Mouse (Mus musculus): Measurements from ENCODE around the gene Ephx4. TPM values are rescaled to one million over a fixed set of nuclear protein-coding genes. Genes with fewer than 3 reads are reported as not detected.

Ephx4 gene
- polyA plus RNA-seq, 1 experiment from 2014 or later, result 8.0 TPM

GRCm38 (mm10) chr5:107441881-107442280 is 39.3 kb downstream of the Ephx4 start:
- H3K4me1 ChIP-seq (replicated peaks; ENCODE audit: control insufficient read depth, insufficient read depth, low read length), result peaks cover 6% of the 10 kb centered on the region
- H3K9ac ChIP-seq (replicated peaks; ENCODE audit: low read depth, low read length), result no peak overlapping the region
- H3K36me3 ChIP-seq (ENCODE audit: control insufficient read depth, insufficient read depth), result no peaks in the 10 kb centered on the region
- WGBS, result 79% methylated on average over 5 of the region's 5 CpGs
- no peak overlapping the region for H3K4me2 ChIP-seq (ENCODE audit: low read length)
- H3K4me3 ChIP-seq (replicated peaks; ENCODE audit: low read length), result no peak overlapping the region
- no peaks in the 10 kb centered on the region for H3K9me3 ChIP-seq (ENCODE audit: control insufficient read depth, low read length)
- no peaks in the 10 kb centered on the region for H3K27me3 ChIP-seq (replicated peaks; ENCODE audit: control insufficient read depth, insufficient read depth, low read length)
- ATAC-seq, result no peak
- H3K27ac ChIP-seq (ENCODE audit: low read length), result no peak overlapping the region

DNA sequence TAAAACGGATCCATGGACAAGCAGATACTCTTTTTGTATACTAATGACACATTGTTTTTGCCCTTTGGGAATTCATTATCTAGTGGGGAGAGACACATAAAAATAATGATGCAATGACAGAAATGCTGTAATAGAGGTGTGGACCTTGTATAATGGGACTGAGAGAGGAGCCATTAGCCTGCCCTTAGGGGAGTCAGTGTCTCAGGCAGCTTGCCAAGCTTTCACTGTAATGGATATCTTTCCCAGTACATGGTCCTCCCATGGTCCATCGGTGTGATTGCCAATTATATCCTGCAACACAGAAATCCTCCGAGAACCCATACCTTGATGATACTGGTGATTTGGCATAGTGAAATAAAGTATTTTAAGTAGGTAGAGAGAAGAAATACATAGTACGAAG is 41.7 kb downstream of the Ephx4 start:
- no peak overlapping the region for H3K4me2 ChIP-seq (ENCODE audit: low read length)
- no peak overlapping the region for H3K9ac ChIP-seq (replicated peaks; ENCODE audit: low read depth, low read length)
- 74% methylated on average over 4 of the region's 4 CpGs for WGBS
- no peaks in the 10 kb centered on the region for H3K36me3 ChIP-seq (ENCODE audit: control insufficient read depth, insufficient read depth)
- no peak overlapping the region for H3K4me3 ChIP-seq (replicated peaks; ENCODE audit: low read length)
- no peak for ATAC-seq
- H3K27ac ChIP-seq (ENCODE audit: low read length), result no peak overlapping the region
- no peaks in the 10 kb centered on the region for H3K27me3 ChIP-seq (replicated peaks; ENCODE audit: control insufficient read depth, insufficient read depth, low read length)
- no peaks in the 10 kb centered on the region for H3K9me3 ChIP-seq (ENCODE audit: control insufficient read depth, low read length)
- no peaks in the 10 kb centered on the region for H3K4me1 ChIP-seq (replicated peaks; ENCODE audit: control insufficient read depth, insufficient read depth, low read length)

DNA sequence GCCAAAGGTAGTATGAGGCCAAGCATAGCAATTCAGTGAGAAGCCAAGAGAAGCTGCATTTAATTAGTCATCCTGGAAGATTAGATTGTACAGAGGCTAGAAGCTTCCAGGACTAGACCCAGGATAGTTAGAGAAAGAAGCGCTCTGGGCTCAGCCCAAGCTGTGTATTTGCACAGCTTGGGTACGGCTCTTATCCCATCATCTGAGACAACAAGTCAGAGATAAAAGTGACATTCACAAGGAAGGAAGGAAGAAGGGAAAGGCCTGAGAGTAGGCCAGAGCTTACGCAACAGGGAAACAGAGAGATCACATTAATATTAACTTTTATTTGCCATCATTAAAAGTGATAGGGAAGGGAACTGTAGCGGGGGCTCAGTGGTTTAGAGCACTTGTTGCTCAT is 45.4 kb downstream of the Ephx4 start:
- no peak overlapping the region for H3K9ac ChIP-seq (replicated peaks; ENCODE audit: low read depth, low read length)
- no peaks in the 10 kb centered on the region for H3K9me3 ChIP-seq (ENCODE audit: control insufficient read depth, low read length)
- no peaks in the 10 kb centered on the region for H3K4me1 ChIP-seq (replicated peaks; ENCODE audit: control insufficient read depth, insufficient read depth, low read length)
- H3K27me3 ChIP-seq (replicated peaks; ENCODE audit: control insufficient read depth, insufficient read depth, low read length), result no peaks in the 10 kb centered on the region
- 0 out of 2 replicates have a peak, but pooled peaks have one; percentile 38 for ATAC-seq
- no peak overlapping the region for H3K27ac ChIP-seq (ENCODE audit: low read length)
- no peak overlapping the region for H3K4me2 ChIP-seq (ENCODE audit: low read length)
- 80% methylated on average over 4 of the region's 4 CpGs for WGBS
- no peaks in the 10 kb centered on the region for H3K36me3 ChIP-seq (ENCODE audit: control insufficient read depth, insufficient read depth)
- H3K4me3 ChIP-seq (replicated peaks; ENCODE audit: low read length), result no peak overlapping the region

DNA sequence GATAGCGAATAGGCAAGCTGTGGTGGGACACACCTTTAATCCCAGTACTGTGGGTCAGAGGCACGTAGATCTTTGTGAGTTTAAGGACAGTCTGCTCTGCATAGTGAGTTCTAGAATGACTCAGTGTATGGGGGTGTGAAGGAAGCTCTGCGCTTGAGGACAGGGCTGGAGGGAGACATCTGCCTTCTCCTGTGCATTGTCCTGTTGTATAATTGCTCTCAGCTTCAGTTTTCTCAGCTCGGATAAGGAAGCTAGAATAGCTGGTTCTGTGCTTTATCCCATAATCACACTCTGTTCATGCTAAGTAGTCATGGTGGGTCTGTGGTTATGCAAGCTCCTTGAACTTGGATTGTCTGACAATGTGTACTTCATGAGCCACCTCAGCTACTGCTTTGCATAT is 46.2 kb downstream of the Ephx4 start:
- H3K36me3 ChIP-seq (ENCODE audit: control insufficient read depth, insufficient read depth), result no peaks in the 10 kb centered on the region
- 96% methylated on average over 4 of the region's 4 CpGs for WGBS
- H3K9me3 ChIP-seq (ENCODE audit: control insufficient read depth, low read length), result no peaks in the 10 kb centered on the region
- no peaks in the 10 kb centered on the region for H3K4me1 ChIP-seq (replicated peaks; ENCODE audit: control insufficient read depth, insufficient read depth, low read length)
- no peak overlapping the region for H3K4me3 ChIP-seq (replicated peaks; ENCODE audit: low read length)
- no peak overlapping the region for H3K9ac ChIP-seq (replicated peaks; ENCODE audit: low read depth, low read length)
- no peak overlapping the region for H3K27ac ChIP-seq (ENCODE audit: low read length)
- H3K4me2 ChIP-seq (ENCODE audit: low read length), result no peak overlapping the region
- ATAC-seq, result no peak
- H3K27me3 ChIP-seq (replicated peaks; ENCODE audit: control insufficient read depth, insufficient read depth, low read length), result no peaks in the 10 kb centered on the region

DNA sequence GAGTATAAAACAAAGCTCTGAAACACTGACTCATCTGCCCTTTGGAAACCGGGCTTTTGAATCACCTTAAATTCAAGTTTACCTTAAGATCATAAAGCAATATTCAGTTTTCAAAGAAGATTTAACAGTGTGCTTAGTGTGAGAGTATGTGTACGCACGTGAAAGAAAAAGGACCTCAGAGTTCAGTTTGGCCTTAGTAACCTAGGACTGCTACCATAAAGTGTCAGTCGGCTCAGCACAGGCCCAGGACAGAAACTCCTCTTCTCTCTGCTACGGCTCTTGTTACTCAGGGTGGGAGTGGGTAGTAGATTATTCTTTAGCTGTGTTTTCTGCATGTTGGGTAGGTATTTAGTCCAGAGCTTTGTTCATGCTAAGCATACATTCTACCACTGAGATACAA is 47.1 kb downstream of the Ephx4 start:
- Histone ChIP-seq H3K4me3 (replicated peaks; ENCODE audit: low read length) (no peak overlapping the region), H3K9me3 (ENCODE audit: control insufficient read depth, low read length) (no peaks in the 10 kb centered on the region), H3K9ac (replicated peaks; ENCODE audit: low read depth, low read length) (no peak overlapping the region), H3K36me3 (ENCODE audit: control insufficient read depth, insufficient read depth) (no peaks in the 10 kb centered on the region), H3K4me1 (replicated peaks; ENCODE audit: control insufficient read depth, insufficient read depth, low read length) (no peaks in the 10 kb centered on the region), H3K4me2 (ENCODE audit: low read length) (no peak overlapping the region), H3K27me3 (replicated peaks; ENCODE audit: control insufficient read depth, insufficient read depth, low read length) (no peaks in the 10 kb centered on the region), H3K27ac (ENCODE audit: low read length) (no peak overlapping the region)
- 88% methylated on average over 5 of the region's 5 CpGs for WGBS
- no peak for ATAC-seq

- ATAC-seq, result no peak
Observed at GRCm38 (mm10) chr5:107450299-107450698, 47.8 kb downstream of the Ephx4 start.

DNA sequence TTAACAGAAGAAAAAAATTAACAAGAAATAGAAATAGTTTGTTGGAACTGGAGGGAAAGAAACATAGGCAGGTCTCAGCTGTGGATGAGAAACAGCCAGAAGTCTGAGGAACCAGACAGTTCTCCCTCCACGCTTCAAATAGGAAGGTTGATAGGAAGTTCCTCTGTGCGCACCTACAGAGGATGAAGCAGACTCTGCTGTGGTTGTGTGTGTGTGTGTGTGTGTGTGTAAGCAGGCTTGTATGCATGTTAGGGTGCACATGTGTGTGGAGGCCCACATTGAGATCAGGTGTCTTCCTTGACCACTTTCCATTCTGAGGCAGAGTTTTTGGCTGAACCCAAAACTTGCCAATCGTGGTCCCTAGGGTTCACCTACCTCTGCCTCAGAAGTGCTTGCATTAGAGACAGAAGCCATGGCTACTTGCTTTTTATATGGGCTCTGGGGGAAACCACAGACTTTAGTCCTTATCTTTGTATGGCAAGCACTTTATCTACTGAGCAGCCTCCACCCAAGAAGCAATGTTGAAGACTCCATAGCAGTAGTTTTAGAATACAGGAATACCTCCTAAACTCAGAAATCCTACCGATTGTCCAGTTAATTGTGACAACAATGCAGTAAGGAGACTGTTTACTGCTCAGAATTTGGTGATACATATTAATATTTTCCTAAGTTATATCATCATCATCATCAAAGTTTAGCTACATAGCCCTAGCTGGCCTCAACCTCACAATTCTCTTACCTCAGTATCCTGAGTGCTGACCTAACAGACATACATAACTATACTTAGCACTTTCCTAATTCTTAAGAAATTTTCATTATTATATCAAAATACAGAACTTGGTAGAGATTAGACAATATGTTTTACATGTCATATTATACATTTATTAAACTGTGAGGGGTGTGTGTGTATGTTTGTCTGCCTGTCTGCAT is 59.9 kb downstream of the Ephx4 start:
- H3K27ac ChIP-seq (ENCODE audit: low read length), result no peak overlapping the region
- H3K36me3 ChIP-seq (ENCODE audit: control insufficient read depth, insufficient read depth), result no peaks in the 10 kb centered on the region
- no peak overlapping the region for H3K4me2 ChIP-seq (ENCODE audit: low read length)
- H3K4me3 ChIP-seq (replicated peaks; ENCODE audit: low read length), result no peak overlapping the region
- H3K9ac ChIP-seq (replicated peaks; ENCODE audit: low read depth, low read length), result no peak overlapping the region
- H3K4me1 ChIP-seq (replicated peaks; ENCODE audit: control insufficient read depth, insufficient read depth, low read length), result no peaks in the 10 kb centered on the region
- no peak for ATAC-seq
- H3K27me3 ChIP-seq (replicated peaks; ENCODE audit: control insufficient read depth, insufficient read depth, low read length), result no peaks in the 10 kb centered on the region
- 93% methylated on average over 4 of the region's 4 CpGs for WGBS
- no peaks in the 10 kb centered on the region for H3K9me3 ChIP-seq (ENCODE audit: control insufficient read depth, low read length)

More at GRCm38 (mm10) chr5:107450299-107450698, 47.8 kb downstream of the Ephx4 start:
- H3K27me3 ChIP-seq (replicated peaks; ENCODE audit: control insufficient read depth, insufficient read depth, low read length), result no peaks in the 10 kb centered on the region
- H3K27ac ChIP-seq (ENCODE audit: low read length), result no peak overlapping the region
- WGBS, result 92% methylated on average over 5 of the region's 5 CpGs
- no peak overlapping the region for H3K4me2 ChIP-seq (ENCODE audit: low read length)
- no peaks in the 10 kb centered on the region for H3K36me3 ChIP-seq (ENCODE audit: control insufficient read depth, insufficient read depth)
- no peaks in the 10 kb centered on the region for H3K9me3 ChIP-seq (ENCODE audit: control insufficient read depth, low read length)
- no peaks in the 10 kb centered on the region for H3K4me1 ChIP-seq (replicated peaks; ENCODE audit: control insufficient read depth, insufficient read depth, low read length)
- H3K4me3 ChIP-seq (replicated peaks; ENCODE audit: low read length), result no peak overlapping the region
- H3K9ac ChIP-seq (replicated peaks; ENCODE audit: low read depth, low read length), result no peak overlapping the region

DNA sequence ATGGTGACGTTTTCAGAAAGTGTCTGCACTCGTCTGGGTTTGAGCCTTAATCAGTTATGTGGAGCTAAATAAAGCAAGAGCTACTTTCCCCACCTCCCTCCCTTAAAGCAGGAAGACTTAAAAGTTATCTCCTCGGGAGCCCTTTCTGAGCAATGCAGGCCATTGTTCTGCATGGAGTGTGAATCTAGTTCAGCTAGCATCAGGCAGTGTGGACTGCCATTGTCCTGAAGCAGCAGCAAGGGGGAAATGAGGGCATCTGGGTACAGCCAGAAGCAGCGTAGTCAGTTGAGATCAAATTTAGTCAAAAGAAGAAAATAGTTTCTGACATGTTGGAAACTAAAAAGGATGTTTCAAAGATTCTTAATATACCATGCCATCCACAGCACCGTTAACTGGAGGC is 64.0 kb downstream of the Ephx4 start:
- Histone ChIP-seq H3K4me2 (ENCODE audit: low read length) (no peak overlapping the region), H3K36me3 (ENCODE audit: control insufficient read depth, insufficient read depth) (no peaks in the 10 kb centered on the region), H3K9ac (replicated peaks; ENCODE audit: low read depth, low read length) (no peak overlapping the region), H3K27ac (ENCODE audit: low read length) (no peak overlapping the region), H3K4me3 (replicated peaks; ENCODE audit: low read length) (no peak overlapping the region), H3K27me3 (replicated peaks; ENCODE audit: control insufficient read depth, insufficient read depth, low read length) (no peaks in the 10 kb centered on the region), H3K9me3 (ENCODE audit: control insufficient read depth, low read length) (no peaks in the 10 kb centered on the region; the same call in 1 of the 2 replicates), H3K4me1 (replicated peaks; ENCODE audit: control insufficient read depth, insufficient read depth, low read length) (no peaks in the 10 kb centered on the region)
- WGBS, result 23% methylated on average over 5 of the region's 5 CpGs
- ATAC-seq, result no peak

DNA sequence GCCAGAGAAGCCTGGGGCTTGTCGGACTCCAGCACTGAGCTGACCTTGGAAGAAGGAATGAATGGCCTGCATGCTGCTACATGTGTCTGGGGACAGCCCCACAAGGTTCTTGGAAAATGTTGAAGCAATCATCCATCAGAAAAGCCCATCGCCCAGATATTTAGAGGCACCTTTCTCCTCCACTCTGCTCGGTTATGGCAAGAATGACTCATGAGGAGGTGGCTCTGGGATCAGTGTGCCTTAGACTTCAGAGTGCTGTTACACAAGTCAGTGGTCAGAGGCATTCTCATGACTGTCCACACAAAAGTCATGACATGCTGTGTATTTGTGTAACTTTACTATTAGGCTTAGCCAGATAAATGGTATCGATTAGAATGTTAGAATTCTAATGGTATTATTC is 64.6 kb downstream of the Ephx4 start:
- no peak for ATAC-seq
- Histone ChIP-seq H3K27me3 (replicated peaks; ENCODE audit: control insufficient read depth, insufficient read depth, low read length) (no peaks in the 10 kb centered on the region), H3K9ac (replicated peaks; ENCODE audit: low read depth, low read length) (no peak overlapping the region), H3K4me2 (ENCODE audit: low read length) (no peak overlapping the region), H3K4me1 (replicated peaks; ENCODE audit: control insufficient read depth, insufficient read depth, low read length) (no peaks in the 10 kb centered on the region), H3K9me3 (ENCODE audit: control insufficient read depth, low read length) (no peaks in the 10 kb centered on the region; the same call in 1 of the 2 replicates), H3K4me3 (replicated peaks; ENCODE audit: low read length) (no peak overlapping the region), H3K36me3 (ENCODE audit: control insufficient read depth, insufficient read depth) (no peaks in the 10 kb centered on the region), H3K27ac (ENCODE audit: low read length) (no peak overlapping the region)
- WGBS, result 71% methylated on average over 4 of the region's 4 CpGs
